Mouse (Mus musculus) bone marrow, adult 2 months (tissue): ENCODE data around the gene Tbc1d9b. TPM values are rescaled to one million over a fixed set of nuclear protein-coding genes. Genes with fewer than 3 reads are reported as not detected.
A peak's percentile ranks its signal among the peaks of the same experiment; 100 is the strongest.
"Not testable (repeated sequence)": the region's sequence is repeated elsewhere in the genome, so short reads cannot be mapped to it uniquely, and the experiment has no call there.

ENCODE experiments used
- H3K27ac ChIP-seq: fragments of 200-500 bp; 2 replicates; pipeline ENCODE4 v1.5.1; 2012; ENCODE audit warnings: low read depth, mild to moderate bottlenecking, control low read depth, inconsistent platforms, low read length; ENCODE audit not compliant: control insufficient read depth, poor library complexity, insufficient read depth
- H3K4me1 ChIP-seq: fragments of 200-500 bp; 2 replicates; pipeline ENCODE4 v1.6.1; 2011; ENCODE audit warnings: low read length; ENCODE audit not compliant: control insufficient read depth, insufficient read depth
- H3K4me3 ChIP-seq: fragments of 200-500 bp; replicated peaks from 2 replicates; pipeline ENCODE3; 2011; ENCODE audit warnings: mild to moderate bottlenecking, low read depth, low read length, control low read depth; ENCODE audit not compliant: control insufficient read depth
- CTCF ChIP-seq: fragments of 200-500 bp; IDR thresholded peaks from 2 replicates; pipeline ENCODE4 v1.5.1; 2011; ENCODE audit warnings: low read length, control low read depth; ENCODE audit not compliant: control insufficient read depth, insufficient read depth
- POLR2A ChIP-seq: fragments of 200-500 bp; IDR thresholded peaks from 2 replicates; pipeline ENCODE4 v1.6.1; 2011; ENCODE audit warnings: low read depth, mild to moderate bottlenecking, control low read depth, low read length, borderline replicate concordance; ENCODE audit not compliant: control insufficient read depth
- WGBS: fragments of 180-500 bp; shearing (Covaris S2); methylation state at CpG from one replicate; pipeline ENCODE4 v1.1.7; 2018; 5-methylcytosine and 5-hydroxymethylcytosine counted together
- polyA plus RNA-seq: library from polyadenylated mRNA; stranded (reverse); fragments of >200 nt; gene quantifications from 2 replicates; pipeline ENCODE4 v1.2.4, GENCODE M21; 2011; ENCODE audit warnings: low replicate concordance; ENCODE audit not compliant: missing spikeins, insufficient read depth, insufficient read length

The Tbc1d9b gene
- polyA plus RNA-seq, 1 experiment = 31.4 TPM

- Histone ChIP-seq H3K27ac (no peak overlapping the region), H3K4me3 (no peak overlapping the region), H3K4me1 (peaks cover 3% of the 10 kb centered on the region; the same call in 1 of the 2 replicates)
- WGBS = 75% methylated on average over 2 of the region's 2 CpGs
- TF ChIP-seq CTCF = no peak
Measured at GRCm38 (mm10) chr11:50099692-50100091, 31.5 kb upstream of the Tbc1d9b start.

- Histone ChIP-seq H3K27ac (no peak overlapping the region), H3K4me3 (no peak overlapping the region), H3K4me1 (peaks cover 4% of the 10 kb centered on the region; the same call in 1 of the 2 replicates)
- 79% methylated on average over 2 of the region's 2 CpGs for WGBS
- TF ChIP-seq CTCF = no peak
- no peak for TF ChIP-seq POLR2A
Measured at GRCm38 (mm10) chr11:50100548-50101307, 30.5 kb upstream of the Tbc1d9b start.

GRCm38 (mm10) chr11:50101962-50102361, 29.2 kb upstream of the Tbc1d9b start:
- not testable (repeated sequence) for H3K4me3 ChIP-seq

GRCm38 (mm10) chr11:50104016-50104415, 27.2 kb upstream of the Tbc1d9b start:
- H3K27ac ChIP-seq = no peak overlapping the region

More at GRCm38 (mm10) chr11:50101962-50102361, 29.2 kb upstream of the Tbc1d9b start:
- H3K27ac ChIP-seq, H3K4me1 ChIP-seq: not testable (repeated sequence)
- 77% methylated on average over 4 of the region's 4 CpGs for WGBS

GRCm38 (mm10) chr11:50105237-50105636, 26.0 kb upstream of the Tbc1d9b start:
- Histone ChIP-seq H3K4me1 (peaks cover 8% of the 10 kb centered on the region; the same call in 1 of the 2 replicates), H3K27ac (no peak overlapping the region), H3K4me3 (no peak overlapping the region)
- WGBS = 17% methylated on average over 5 of the region's 5 CpGs
- no peak for TF ChIP-seq POLR2A
- TF ChIP-seq CTCF = no peak

More at GRCm38 (mm10) chr11:50104016-50104415, 27.2 kb upstream of the Tbc1d9b start:
- no peak overlapping the region for H3K4me3 ChIP-seq
- peaks cover 8% of the 10 kb centered on the region; the same call in 1 of the 2 replicates for H3K4me1 ChIP-seq
- WGBS = 86% methylated on average over 6 of the region's 6 CpGs
- TF ChIP-seq CTCF (no peak), POLR2A (no peak)

- TF ChIP-seq POLR2A = no peak
- no peak for TF ChIP-seq CTCF
- 80% methylated on average over 7 of the region's 7 CpGs for WGBS
- Histone ChIP-seq H3K27ac (no peak overlapping the region), H3K4me1 (peaks cover 8% of the 10 kb centered on the region; the same call in 1 of the 2 replicates), H3K4me3 (no peak overlapping the region)
Measured at GRCm38 (mm10) chr11:50106024-50106423, 25.2 kb upstream of the Tbc1d9b start.

GRCm38 (mm10) chr11:50108823-50109244, 22.4 kb upstream of the Tbc1d9b start:
- H3K4me1 ChIP-seq = peaks cover 6% of the 10 kb centered on the region; the same call in 1 of the 2 replicates

GRCm38 (mm10) chr11:50114329-50114728, 16.9 kb upstream of the Tbc1d9b start:
- Histone ChIP-seq H3K27ac (no peak overlapping the region), H3K4me3 (no peak overlapping the region), H3K4me1 (no peaks in the 10 kb centered on the region; the same call in 1 of the 2 replicates)
- TF ChIP-seq CTCF (peak; percentile 96), POLR2A (no peak)
- 21% methylated on average over 5 of the region's 5 CpGs for WGBS

More at GRCm38 (mm10) chr11:50108823-50109244, 22.4 kb upstream of the Tbc1d9b start:
- TF ChIP-seq CTCF (no peak), POLR2A (no peak)
- no peak overlapping the region for H3K4me3 ChIP-seq
- WGBS = 15% methylated on average over 8 of the region's 8 CpGs
- peak overlapping the region; percentile 58 for H3K27ac ChIP-seq
